Mouse (Mus musculus) erythroblast, adult 5-6 weeks (primary cell): Measurements from ENCODE around the gene Pigu. TPM values are rescaled to one million over a fixed set of nuclear protein-coding genes. Genes with fewer than 3 reads are reported as not detected.

Source experiments
- ATAC-seq: replicated peaks from 2 replicates; pipeline ENCODE4 v1.8.0; 2016; ENCODE audit warnings: moderate number of reproducible peaks, mild to moderate bottlenecking, moderate TSS enrichment, inconsistent platforms; ENCODE audit not compliant: poor library complexity, low FRiP score, severe bottlenecking
- total RNA-seq, 2 experiments: library from RNA; stranded (forward) in 1 of 2; stranded (reverse) in 1 of 2; fragments of 150-400 nt in 1 of 2; fragments of 200-764, 138-1000 nt in 1 of 2; gene quantifications; 2 replicates each; pipeline versions ENCODE4 v1.2.3 to v1.2.4; 2015 to 2017; ENCODE audit warnings: low replicate concordance in 2 of 2

Pigu gene
- total RNA-seq, 2 experiments from 2014 or later = 5.6 to 9.4 TPM

GRCm38 (mm10) chr2:155369333-155369883 lies 12.2 kb upstream of the Pigu start:
- ATAC-seq = no peak

DNA sequence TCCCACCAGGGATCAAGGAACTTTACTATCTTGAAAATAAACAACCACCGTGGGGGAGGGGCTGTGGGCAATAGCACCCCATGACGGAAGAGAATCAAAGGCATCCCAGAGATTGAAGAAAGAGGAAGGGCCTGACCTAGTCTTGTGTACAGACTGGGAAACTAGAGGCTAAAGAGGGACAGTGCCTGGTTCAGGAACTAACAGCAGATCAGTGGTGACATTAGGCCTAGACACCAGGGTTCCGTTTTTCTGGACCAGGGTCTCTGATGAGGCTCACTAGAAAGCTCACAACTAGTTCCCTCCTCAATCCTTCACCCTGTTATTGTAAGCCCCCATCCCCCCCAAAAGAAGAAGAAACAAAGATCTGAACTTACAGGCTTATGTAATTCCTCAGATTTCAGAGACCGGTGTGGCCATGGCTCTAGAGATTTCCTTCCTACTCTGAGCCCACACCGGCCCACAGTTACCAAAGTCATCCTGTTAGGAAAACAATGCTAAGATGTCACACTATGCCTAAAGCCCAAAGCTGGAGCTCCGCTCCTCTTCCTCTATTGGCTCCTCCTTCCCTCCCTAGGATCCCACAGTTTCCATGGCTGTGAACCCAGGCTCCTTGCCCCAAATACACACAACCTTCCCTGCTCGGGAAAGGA lies 10.5 kb upstream of the Pigu start:
- ATAC-seq = no peak

- ATAC-seq = peak; percentile 32
Observed at GRCm38 (mm10) chr2:155357686-155358399, 613 bp upstream of the Pigu start.

GRCm38 (mm10) chr2:155354402-155354801 lies 2.8 kb downstream of the Pigu start:
- ATAC-seq = no peak

- no peak for ATAC-seq
Observed at GRCm38 (mm10) chr2:155346670-155347069, 10.6 kb downstream of the Pigu start.

GRCm38 (mm10) chr2:155340166-155340565 lies 17.1 kb downstream of the Pigu start:
- no peak for ATAC-seq

GRCm38 (mm10) chr2:155336254-155336653 lies 21.0 kb downstream of the Pigu start:
- no peak for ATAC-seq

DNA sequence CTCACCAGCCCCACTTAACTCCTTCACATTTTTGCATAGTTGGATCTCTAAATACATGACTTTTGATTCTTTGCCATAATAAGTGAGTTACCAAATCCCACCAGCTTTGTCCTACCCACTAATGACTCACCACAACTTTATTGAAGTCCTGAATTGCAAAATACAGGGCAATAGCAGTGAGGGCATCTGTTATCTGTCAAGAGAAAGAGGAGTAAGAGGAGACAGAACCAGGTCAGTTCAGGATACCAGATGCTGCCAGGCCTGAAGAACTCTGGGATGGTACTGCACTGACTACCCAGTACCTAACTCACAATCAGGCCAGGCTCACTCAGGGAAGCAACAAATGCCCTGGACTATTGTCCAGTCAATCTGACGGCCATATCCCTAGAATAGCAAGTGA lies 22.0 kb downstream of the Pigu start:
- no peak for ATAC-seq

DNA sequence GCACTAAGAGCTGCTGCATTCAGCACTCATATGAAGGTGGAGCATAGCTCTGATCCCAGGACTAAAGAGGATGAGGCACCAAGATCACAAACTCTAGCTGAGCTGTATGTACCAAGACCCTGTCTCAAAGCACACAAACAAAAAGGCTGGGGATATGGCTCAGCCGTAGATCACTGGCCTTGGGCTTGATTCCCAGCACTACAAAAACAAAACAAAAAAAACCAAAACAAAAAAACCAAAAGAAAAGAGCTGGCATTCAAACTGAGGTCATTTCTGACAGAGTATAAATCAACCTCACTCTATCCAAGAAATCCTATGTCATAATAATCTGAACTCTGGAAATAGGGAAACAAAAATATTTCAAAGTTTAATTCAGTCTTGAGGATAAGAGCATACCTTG lies 23.8 kb downstream of the Pigu start:
- no peak for ATAC-seq

DNA sequence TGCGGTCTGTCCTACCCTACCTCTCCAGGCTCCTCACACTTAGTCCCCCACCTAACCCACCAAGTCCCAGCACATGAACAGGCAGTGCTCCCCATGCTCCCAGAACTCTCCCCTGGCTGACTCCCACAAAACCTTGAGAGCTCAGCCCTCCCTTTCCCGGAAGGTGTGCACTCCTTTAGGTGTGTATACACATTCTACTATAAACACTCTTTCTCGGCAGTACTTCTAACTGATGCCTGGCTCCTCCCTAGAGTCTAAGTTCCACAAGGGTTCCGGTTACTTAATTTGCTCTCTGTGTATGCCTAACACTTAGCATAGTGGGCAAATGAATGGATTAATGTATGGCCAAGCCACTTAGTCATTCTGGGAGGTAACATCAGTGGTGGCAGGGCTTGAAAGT lies 25.9 kb downstream of the Pigu start:
- ATAC-seq = no peak

DNA sequence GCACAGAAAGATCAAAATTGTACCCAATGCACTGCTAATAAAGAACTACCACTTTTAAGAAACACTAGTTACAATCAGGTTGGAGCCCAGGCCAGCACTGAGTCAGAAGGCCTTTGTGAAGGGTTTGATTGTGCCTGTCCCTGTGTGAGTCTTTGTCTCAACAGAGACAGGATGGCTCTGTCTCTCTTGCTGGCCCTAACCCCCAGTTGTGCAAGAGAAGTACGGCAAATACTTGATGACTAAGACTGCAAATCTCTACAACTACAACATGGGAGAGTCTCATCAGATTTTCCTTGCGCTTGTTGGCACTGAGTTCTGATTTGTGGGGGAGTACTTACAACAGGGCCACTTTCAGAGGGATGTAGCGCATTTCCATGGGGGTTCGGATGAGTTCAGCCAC lies 26.4 kb downstream of the Pigu start:
- no peak for ATAC-seq

GRCm38 (mm10) chr2:155329707-155330106 lies 27.5 kb downstream of the Pigu start:
- ATAC-seq = no peak

GRCm38 (mm10) chr2:155328906-155329305 lies 28.3 kb downstream of the Pigu start:
- no peak for ATAC-seq

- ATAC-seq = no peak
Observed at GRCm38 (mm10) chr2:155327906-155328305, 29.3 kb downstream of the Pigu start.

GRCm38 (mm10) chr2:155326001-155326400 lies 31.2 kb downstream of the Pigu start:
- no peak for ATAC-seq

DNA sequence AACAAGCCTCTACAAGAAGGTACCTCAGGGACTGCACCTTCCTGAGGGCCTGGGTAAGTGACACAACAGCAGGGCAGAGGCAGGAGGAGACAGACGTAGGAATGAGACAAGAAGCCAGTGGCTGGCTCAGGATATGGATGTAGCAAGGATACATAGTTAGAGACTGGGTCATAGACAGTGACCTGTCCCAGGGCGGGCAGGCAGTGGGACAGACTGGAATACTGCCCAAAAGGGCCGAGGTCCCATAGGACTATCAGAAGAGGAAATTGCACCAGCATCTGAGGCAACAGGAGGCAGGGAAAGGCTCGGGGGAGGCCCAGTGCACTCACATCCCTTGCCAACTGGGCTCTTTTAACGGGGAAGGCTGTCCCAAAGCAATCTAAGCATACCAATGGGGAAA lies 36.6 kb downstream of the Pigu start:
- ATAC-seq = 0 out of 2 replicates have a peak, but pooled peaks have one; percentile 11

DNA sequence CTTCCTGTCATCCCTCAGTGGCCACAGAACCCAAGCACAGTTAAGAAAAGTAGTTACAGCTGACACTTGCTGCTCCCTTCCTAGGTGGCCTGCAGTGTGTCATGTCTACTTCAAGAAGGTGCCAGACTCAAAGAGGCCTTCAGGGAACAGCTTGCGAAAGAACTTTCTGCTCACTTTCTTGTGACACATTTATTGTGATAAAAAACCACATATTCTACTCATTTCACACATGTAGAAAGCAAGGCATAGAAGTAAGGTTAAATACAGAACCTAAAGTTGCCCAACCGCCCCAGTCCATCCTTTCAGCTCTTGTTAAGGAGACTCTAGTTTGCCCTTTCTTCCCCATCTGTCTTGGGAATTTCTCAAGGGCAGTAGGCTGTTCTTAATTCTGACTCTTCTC lies 38.6 kb downstream of the Pigu start:
- no peak for ATAC-seq

- no peak for ATAC-seq
Observed at GRCm38 (mm10) chr2:155313671-155314070, 43.6 kb downstream of the Pigu start.

DNA sequence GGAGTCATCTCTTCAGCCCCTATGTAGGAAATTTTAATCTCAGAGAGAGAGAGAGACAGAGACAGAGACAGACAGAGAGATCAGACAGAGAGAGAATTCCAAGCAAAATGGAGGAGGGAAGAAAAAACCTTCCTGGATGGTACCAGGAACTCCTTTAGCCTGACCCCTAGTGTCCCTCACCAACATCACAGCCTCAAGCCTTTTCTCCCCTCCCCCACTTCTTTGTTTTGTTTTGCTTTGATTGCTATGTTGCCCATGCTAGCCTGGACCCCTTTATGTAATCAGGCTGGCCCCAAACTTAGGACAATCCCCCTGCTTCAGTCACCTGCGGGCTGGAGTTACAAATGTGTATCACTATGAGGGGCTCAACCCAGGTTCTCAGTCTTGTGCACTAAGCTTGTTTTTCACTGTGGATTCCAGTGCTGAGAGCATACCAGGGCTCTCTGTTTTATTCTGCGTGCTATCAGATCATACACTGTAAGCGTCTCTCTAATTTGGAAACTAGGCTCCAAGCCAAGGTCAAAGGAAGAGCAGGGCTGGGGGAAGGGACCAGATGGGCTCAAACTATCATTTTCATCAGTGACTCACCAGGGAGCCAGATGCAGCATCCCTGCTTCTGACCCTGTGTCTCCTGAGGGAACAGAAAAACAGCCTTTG lies 48.2 kb downstream of the Pigu start:
- no peak for ATAC-seq

- no peak for ATAC-seq
Observed at GRCm38 (mm10) chr2:155299563-155299962, 57.7 kb downstream of the Pigu start.

GRCm38 (mm10) chr2:155295453-155295852 lies 61.8 kb downstream of the Pigu start:
- ATAC-seq = no peak
